Mouse (Mus musculus) liver, adult 2 months (tissue): ENCODE results near the gene Nvl. TPM values are rescaled to one million over a fixed set of nuclear protein-coding genes. Genes with fewer than 3 reads are reported as not detected.

Source experiments
- DNase-seq: peaks from one replicate; pipeline ENCODE4 v3.0.0-alpha.2; 2011; ENCODE audit warnings: low read depth, low spot score; ENCODE audit errors: extremely low read depth
- H3K27ac ChIP-seq: fragments of 200-500 bp; replicated peaks from 2 replicates; pipeline ENCODE4 v1.5.1; 2012; ENCODE audit warnings: low read depth, mild to moderate bottlenecking, control low read depth, inconsistent platforms, low read length; ENCODE audit not compliant: insufficient read depth
- H3K27me3 ChIP-seq: fragments of 200-500 bp; 2 replicates; pipeline ENCODE4 v1.6.1; 2012; ENCODE audit warnings: mild to moderate bottlenecking, moderate library complexity, low read length, inconsistent platforms; ENCODE audit not compliant: control insufficient read depth, insufficient read depth
- H3K36me3 ChIP-seq: fragments of 200-500 bp; 2 replicates; pipeline ENCODE4 v1.6.1; 2012; ENCODE audit warnings: low read length, inconsistent platforms; ENCODE audit not compliant: control insufficient read depth, insufficient read depth
- H3K4me1 ChIP-seq: fragments of 200-500 bp; 2 replicates; pipeline ENCODE4 v1.6.1; 2011; ENCODE audit warnings: low read length; ENCODE audit not compliant: control insufficient read depth, insufficient read depth
- H3K4me3 ChIP-seq: fragments of 200-500 bp; 2 replicates; pipeline ENCODE4 v1.5.1; 2011; ENCODE audit warnings: low read depth, mild to moderate bottlenecking, control low read depth, low read length, moderate library complexity; ENCODE audit not compliant: insufficient read depth
- H3K79me2 ChIP-seq: fragments of 200-500 bp; 2 replicates; pipeline ENCODE4 v1.6.1; 2012; ENCODE audit warnings: inconsistent platforms, mild to moderate bottlenecking, low read length, moderate library complexity; ENCODE audit not compliant: control insufficient read depth, insufficient read depth
- H3K9ac ChIP-seq: fragments of 200-500 bp; 2 replicates; pipeline ENCODE4 v1.6.1; 2012; ENCODE audit warnings: low read depth, mild to moderate bottlenecking, control low read depth, inconsistent platforms, low read length
- CTCF ChIP-seq: fragments of 200-500 bp; IDR thresholded peaks from 2 replicates; pipeline ENCODE4 v1.5.1; 2011; ENCODE audit warnings: low read depth, low read length, control low read depth
- POLR2A ChIP-seq: fragments of 200-500 bp; IDR thresholded peaks from 2 replicates; pipeline ENCODE4 v1.6.1; 2011; ENCODE audit warnings: low read length, control low read depth; ENCODE audit not compliant: insufficient read depth; ENCODE audit errors: extremely low read depth
- WGBS: fragments of 180-500 bp; shearing (Covaris S2); methylation state at CpG from one replicate; pipeline ENCODE4 v1.1.7; 2018; 5-methylcytosine and 5-hydroxymethylcytosine counted together
- polyA plus RNA-seq: library from polyadenylated mRNA; depleted of rRNA; stranded (reverse); fragments of >200 nt; gene quantifications from 2 replicates; pipeline ENCODE4 v1.2.3, GENCODE M21; 2012; rRNA removed
- total RNA-seq: library from RNA; depleted of rRNA; stranded (reverse); fragments of >200 nt; gene quantifications from 2 replicates; pipeline ENCODE4 v1.2.3, GENCODE M21; 2014; rRNA removed

Nvl gene
- total RNA-seq (5.3 and 7.5 TPM in 2 replicates), polyA plus RNA-seq (2.5 and 5.0 TPM in 2 replicates)

GRCm38 (mm10) chr1:181143950-181144836 is at the start of gene Nvl, which contains the start of gene Cnih4:
Gene Nvl, minus strand, starts transcription at chr1:181144204.
Gene Cnih4, plus strand, starts transcription at chr1:181144693.
- peak within 1 kb of the TSS; percentile 92 for H3K4me3 ChIP-seq
- H3K27ac ChIP-seq: peak within 1 kb of the TSS; percentile 49
- WGBS: under 1% methylated on average over 52 of the region's 52 CpGs
- peaks cover 6% of the 10 kb centered on the region; the same call in 1 of the 2 replicates for H3K4me1 ChIP-seq
- H3K27me3 ChIP-seq: no peaks in the 10 kb centered on the region
- H3K36me3 ChIP-seq: peaks cover 8% of the 10 kb centered on the region
- TF ChIP-seq CTCF (no peak), POLR2A (peak; percentile 52)
- peak; percentile 87 for DNase-seq
- peak within 1 kb of the TSS; percentile 84 for H3K9ac ChIP-seq
- H3K79me2 ChIP-seq: peaks cover 3% of the 10 kb centered on the region; the same call in 1 of the 2 replicates

GRCm38 (mm10) chr1:181188925-181189324 is 44.9 kb upstream of the Nvl start:
- no peak for TF ChIP-seq CTCF
- TF ChIP-seq POLR2A: no peak
- Histone ChIP-seq H3K9ac (no peak overlapping the region), H3K4me3 (no peak overlapping the region), H3K4me1 (no peaks in the 10 kb centered on the region), H3K27me3 (no peaks in the 10 kb centered on the region), H3K36me3 (peaks cover 59% of the 10 kb centered on the region), H3K79me2 (no peaks in the 10 kb centered on the region), H3K27ac (no peak overlapping the region)
- no peak for DNase-seq
- 80% methylated on average over 4 of the region's 4 CpGs for WGBS

- peak; percentile 15 for DNase-seq
- peaks cover 15% of the 10 kb centered on the region for H3K36me3 ChIP-seq
- no peak overlapping the region for H3K27ac ChIP-seq
Observed at GRCm38 (mm10) chr1:181170210-181170609, 26.2 kb upstream of the Nvl start.

GRCm38 (mm10) chr1:181168377-181168776 is 24.4 kb upstream of the Nvl start:
- Histone ChIP-seq H3K9ac (no peak overlapping the region), H3K27ac (no peak overlapping the region), H3K4me1 (no peaks in the 10 kb centered on the region), H3K79me2 (no peaks in the 10 kb centered on the region), H3K4me3 (no peak overlapping the region), H3K27me3 (no peaks in the 10 kb centered on the region), H3K36me3 (peaks cover 13% of the 10 kb centered on the region)
- 77% methylated on average over 3 of the region's 3 CpGs for WGBS
- DNase-seq: no peak
- TF ChIP-seq CTCF (no peak), POLR2A (no peak)

More at GRCm38 (mm10) chr1:181170210-181170609, 26.2 kb upstream of the Nvl start:
- WGBS: 69% methylated on average over 8 of the region's 8 CpGs
- Histone ChIP-seq H3K27me3 (no peaks in the 10 kb centered on the region), H3K4me1 (no peaks in the 10 kb centered on the region), H3K9ac (no peak overlapping the region), H3K4me3 (peak overlapping the region; percentile 37), H3K79me2 (no peaks in the 10 kb centered on the region)
- no peak for TF ChIP-seq POLR2A
- no peak for TF ChIP-seq CTCF

- peaks cover 16% of the 10 kb centered on the region for H3K36me3 ChIP-seq
Observed at GRCm38 (mm10) chr1:181167816-181168215, 23.8 kb upstream of the Nvl start.

More at GRCm38 (mm10) chr1:181167816-181168215, 23.8 kb upstream of the Nvl start:
- H3K27ac ChIP-seq: no peak overlapping the region
- no peak for TF ChIP-seq POLR2A
- TF ChIP-seq CTCF: no peak
- no peaks in the 10 kb centered on the region for H3K79me2 ChIP-seq
- no peaks in the 10 kb centered on the region for H3K27me3 ChIP-seq
- no peak for DNase-seq
- no peak overlapping the region for H3K9ac ChIP-seq
- no peak overlapping the region for H3K4me3 ChIP-seq
- 86% methylated on average over 2 of the region's 2 CpGs for WGBS
- H3K4me1 ChIP-seq: no peaks in the 10 kb centered on the region
